In genomic region chr6:129248243-129248642, GRCm38 (mm10) we compare ENCODE assay signal across 14 mouse cellular contexts. TPM values are rescaled to one million over a fixed set of nuclear protein-coding genes. Genes with fewer than 3 reads are reported as not detected.
DNase-seq lines count a peak whose midpoint lies in the region; ATAC-seq and TF ChIP-seq lines count a peak whose summit lies in the region.
"Had no signal": no experiment of that assay in that cellular context is flagged by ENCODE, and none has a peak within 500 bp of the region (broad histone marks: within the 10 kb centered on the region; RNA-seq: fewer than 3 reads in every experiment).

No protein-coding gene starts in this region.

- TF ChIP-seq CTCF in heart, adult 2 months (IDR thresholded peaks at IDR 0.05), result peak; percentile 74

- H3K36me3 ChIP-seq in heart, adult 2 months (ENCODE audit: control insufficient read depth, insufficient read depth, low read length), result no peaks in the 10 kb centered on the region
- no peaks in the 10 kb centered on the region for H3K36me3 ChIP-seq in limb, embryonic 10.5 days
- H3K36me3 ChIP-seq: heart, embryonic 10.5 days; midbrain, embryonic 13.5 days had no signal

- H3K4me1 ChIP-seq in heart, adult 2 months (ENCODE audit: control insufficient read depth, insufficient read depth, low read length), result no peaks in the 10 kb centered on the region
- H3K4me1 ChIP-seq in limb, embryonic 10.5 days, result no peaks in the 10 kb centered on the region
- H3K4me1 ChIP-seq: heart, embryonic 10.5 days; midbrain, embryonic 13.5 days had no signal

- H3K79me2 ChIP-seq in heart, adult 2 months (replicated peaks; ENCODE audit: control insufficient read depth, insufficient read depth, low read length), result no peaks in the 10 kb centered on the region

- H3K4me3 ChIP-seq in heart, adult 2 months, result no peak overlapping the region
- no peak overlapping the region for H3K4me3 ChIP-seq in limb, embryonic 10.5 days
- H3K4me3 ChIP-seq: heart, embryonic 10.5 days; midbrain, embryonic 13.5 days had no signal

- no peak overlapping the region for H3K27ac ChIP-seq in heart, adult 2 months
- no peak overlapping the region for H3K27ac ChIP-seq in limb, embryonic 10.5 days
- H3K27ac ChIP-seq: heart, embryonic 10.5 days; midbrain, embryonic 13.5 days had no signal

- intact Hi-C loops in heart, adult 2 months (cut with DNase I), result no loop called here

- DNase-seq in heart, adult 2 months, result no peak
- no peak for DNase-seq in heart, adult 9 months (ENCODE audit: low spot score in 2 of 2)
- peak; percentile 39 to 44 for DNase-seq in spleen, postnatal 36 days (ENCODE audit: low spot score in 2 of 2)
- DNase-seq in spleen, adult 12 weeks (ENCODE audit: low spot score), result no peak
- peak; percentile 41 for DNase-seq in retina, postnatal 1 day
- DNase-seq in neural tube, embryonic 10.5 days (ENCODE audit: extremely low spot score, low spot score), result no peak
- DNase-seq in limb, embryonic 10.5 days (ENCODE audit: low spot score), result no peak

- TF ChIP-seq POLR2A in heart, adult 2 months (IDR thresholded peaks at IDR 0.05; ENCODE audit: insufficient read depth, low read depth, low read length), result no peak

- H3K9ac ChIP-seq in heart, adult 2 months (ENCODE audit: low read depth, low read length), result no peak overlapping the region
- H3K9ac ChIP-seq: midbrain, embryonic 13.5 days had no signal

- peak; percentile 88 for ATAC-seq in activated CD4-positive, CD25-positive, alpha-beta regulatory T cell, adult 4 months
- ATAC-seq: forebrain, embryonic 14.5 days; hindbrain, embryonic 16.5 days; midbrain, embryonic 13.5 days had no signal

- TF ChIP-seq EP300 in heart, adult 2 months (IDR thresholded peaks at IDR 0.05; ENCODE audit: insufficient read depth, low read depth, low read length), result no peak

- H3K27me3 ChIP-seq in heart, adult 2 months (ENCODE audit: control insufficient read depth, insufficient read depth, low read length), result no peaks in the 10 kb centered on the region
- H3K27me3 ChIP-seq in limb, embryonic 10.5 days (ENCODE audit: low read depth, poor library complexity, severe bottlenecking), result no peaks in the 10 kb centered on the region
- H3K27me3 ChIP-seq: midbrain, embryonic 13.5 days had no signal

- H3K9me3 ChIP-seq in limb, embryonic 10.5 days (replicated peaks), result no peaks in the 10 kb centered on the region
- H3K9me3 ChIP-seq: heart, embryonic 10.5 days; midbrain, embryonic 13.5 days had no signal

RNA-seq across cellular contexts. Expression of gene Cd69, which starts 27.0 kb away (rescaled TPM):
- under 1 TPM; 0.26 to 0.48 TPM for total RNA-seq in heart, adult 2 months (2021)
- polyA plus RNA-seq in heart, adult 2 months (2012; rRNA removed), result 0.20 and 0.49 TPM in 2 replicates
- 100 to 1,000 TPM; 233 to 245 TPM for polyA plus RNA-seq in activated CD4-positive, CD25-positive, alpha-beta regulatory T cell, adult 4 months (2017; shearing (Covaris generic))
- polyA plus RNA-seq in limb, embryonic 10.5 days (2016; fragmentation: Nextera tagmentation; extraction: Ambion mirVana), result 0.16 TPM in 1 of 2 replicates, not detected in the other
- total RNA-seq: layer of hippocampus, adult 8-10 months had no signal
- polyA plus RNA-seq: cortical plate, adult 2 months; forebrain, embryonic 14.5 days; midbrain, embryonic 13.5 days had no signal

Comparison
In these comparisons a context has a peak if more than half of its experiments do, and no peak if none do; other contexts are left out.
1. DNase-seq: peak in spleen, postnatal 36 days (2 of 2) and retina, postnatal 1 day (single experiment); none in heart, adult 2 months (0 of 2), heart, adult 9 months (0 of 2), spleen, adult 12 weeks (single experiment), neural tube, embryonic 10.5 days (single experiment) and limb, embryonic 10.5 days (single experiment).
2. RNA of gene Cd69, which starts 27.0 kb away (polyA plus RNA-seq): 233 to 245 TPM in activated CD4-positive, CD25-positive, alpha-beta regulatory T cell, adult 4 months; 0.20 to 0.49 TPM in heart, adult 2 months and 0.16 TPM in limb, embryonic 10.5 days; every median in the first group is over 100 times any median in the second.